Mouse (Mus musculus): ENCODE data around the gene Actbl2. TPM values are rescaled to one million over a fixed set of nuclear protein-coding genes. Genes with fewer than 3 reads are reported as not detected.

The Actbl2 gene
- polyA plus RNA-seq, 1 experiment: 0.05 TPM

- no peak for TF ChIP-seq POLR2A (IDR thresholded peaks at IDR 0.05; ENCODE audit: control insufficient read depth, low read depth, low read length)
- no peak for TF ChIP-seq CTCF (IDR thresholded peaks at IDR 0.05; ENCODE audit: control insufficient read depth, insufficient read depth, insufficient replicate concordance, low read depth, low read length)
- no peak overlapping the region for H3K4me3 ChIP-seq (ENCODE audit: control insufficient read depth, low read depth, low read length)
- no peaks in the 10 kb centered on the region for H3K36me3 ChIP-seq (ENCODE audit: control insufficient read depth, insufficient read depth, low read length)
- H3K4me1 ChIP-seq (ENCODE audit: control insufficient read depth, insufficient read depth, low read length): no peaks in the 10 kb centered on the region
- H3K27me3 ChIP-seq (ENCODE audit: control insufficient read depth, insufficient read depth, low read length): no peaks in the 10 kb centered on the region
- no peak overlapping the region for H3K27ac ChIP-seq (ENCODE audit: control insufficient read depth, insufficient read depth, low read depth, low read length)
Observed at GRCm38 (mm10) chr13:111293478-111293877, 38.7 kb downstream of the Actbl2 start.

GRCm38 (mm10) chr13:111294965-111295494 lies 40.2 kb downstream of the Actbl2 start:
- no peak overlapping the region for H3K27ac ChIP-seq (ENCODE audit: control insufficient read depth, insufficient read depth, low read depth, low read length)
- H3K4me3 ChIP-seq (ENCODE audit: control insufficient read depth, low read depth, low read length): no peak overlapping the region
- no peaks in the 10 kb centered on the region for H3K36me3 ChIP-seq (ENCODE audit: control insufficient read depth, insufficient read depth, low read length)
- H3K27me3 ChIP-seq (ENCODE audit: control insufficient read depth, insufficient read depth, low read length): no peaks in the 10 kb centered on the region
- no peaks in the 10 kb centered on the region for H3K4me1 ChIP-seq (ENCODE audit: control insufficient read depth, insufficient read depth, low read length)
- TF ChIP-seq CTCF (IDR thresholded peaks at IDR 0.05; ENCODE audit: control insufficient read depth, insufficient read depth, insufficient replicate concordance, low read depth, low read length) (no peak), POLR2A (IDR thresholded peaks at IDR 0.05; ENCODE audit: control insufficient read depth, low read depth, low read length) (no peak)

- H3K36me3 ChIP-seq (ENCODE audit: control insufficient read depth, insufficient read depth, low read length): no peaks in the 10 kb centered on the region
- TF ChIP-seq POLR2A (IDR thresholded peaks at IDR 0.05; ENCODE audit: control insufficient read depth, low read depth, low read length): no peak
- TF ChIP-seq CTCF (IDR thresholded peaks at IDR 0.05; ENCODE audit: control insufficient read depth, insufficient read depth, insufficient replicate concordance, low read depth, low read length): no peak
- no peak overlapping the region for H3K27ac ChIP-seq (ENCODE audit: control insufficient read depth, insufficient read depth, low read depth, low read length)
- no peak overlapping the region for H3K4me3 ChIP-seq (ENCODE audit: control insufficient read depth, low read depth, low read length)
- no peaks in the 10 kb centered on the region for H3K27me3 ChIP-seq (ENCODE audit: control insufficient read depth, insufficient read depth, low read length)
- H3K4me1 ChIP-seq (ENCODE audit: control insufficient read depth, insufficient read depth, low read length): no peaks in the 10 kb centered on the region
Observed at GRCm38 (mm10) chr13:111296029-111296428, 41.2 kb downstream of the Actbl2 start.

- Histone ChIP-seq H3K4me1 (ENCODE audit: control insufficient read depth, insufficient read depth, low read length) (no peaks in the 10 kb centered on the region), H3K4me3 (ENCODE audit: control insufficient read depth, low read depth, low read length) (no peak overlapping the region), H3K36me3 (ENCODE audit: control insufficient read depth, insufficient read depth, low read length) (no peaks in the 10 kb centered on the region), H3K27me3 (ENCODE audit: control insufficient read depth, insufficient read depth, low read length) (no peaks in the 10 kb centered on the region), H3K27ac (ENCODE audit: control insufficient read depth, insufficient read depth, low read depth, low read length) (no peak overlapping the region)
- TF ChIP-seq POLR2A (IDR thresholded peaks at IDR 0.05; ENCODE audit: control insufficient read depth, low read depth, low read length): no peak
- TF ChIP-seq CTCF (IDR thresholded peaks at IDR 0.05; ENCODE audit: control insufficient read depth, insufficient read depth, insufficient replicate concordance, low read depth, low read length): no peak
Observed at GRCm38 (mm10) chr13:111297614-111298013, 42.8 kb downstream of the Actbl2 start.

GRCm38 (mm10) chr13:111299145-111299713 lies 44.4 kb downstream of the Actbl2 start:
- H3K4me1 ChIP-seq (ENCODE audit: control insufficient read depth, insufficient read depth, low read length): no peaks in the 10 kb centered on the region
- H3K36me3 ChIP-seq (ENCODE audit: control insufficient read depth, insufficient read depth, low read length): no peaks in the 10 kb centered on the region
- H3K27me3 ChIP-seq (ENCODE audit: control insufficient read depth, insufficient read depth, low read length): no peaks in the 10 kb centered on the region
- TF ChIP-seq CTCF (IDR thresholded peaks at IDR 0.05; ENCODE audit: control insufficient read depth, insufficient read depth, insufficient replicate concordance, low read depth, low read length) (no peak), POLR2A (IDR thresholded peaks at IDR 0.05; ENCODE audit: control insufficient read depth, low read depth, low read length) (no peak)
- H3K4me3 ChIP-seq (ENCODE audit: control insufficient read depth, low read depth, low read length): no peak overlapping the region
- H3K27ac ChIP-seq (ENCODE audit: control insufficient read depth, insufficient read depth, low read depth, low read length): no peak overlapping the region

GRCm38 (mm10) chr13:111300846-111301245 lies 46.0 kb downstream of the Actbl2 start:
- TF ChIP-seq CTCF (IDR thresholded peaks at IDR 0.05; ENCODE audit: control insufficient read depth, insufficient read depth, insufficient replicate concordance, low read depth, low read length) (no peak), POLR2A (IDR thresholded peaks at IDR 0.05; ENCODE audit: control insufficient read depth, low read depth, low read length) (no peak)
- Histone ChIP-seq H3K27ac (ENCODE audit: control insufficient read depth, insufficient read depth, low read depth, low read length) (no peak overlapping the region), H3K36me3 (ENCODE audit: control insufficient read depth, insufficient read depth, low read length) (no peaks in the 10 kb centered on the region), H3K4me3 (ENCODE audit: control insufficient read depth, low read depth, low read length) (no peak overlapping the region), H3K27me3 (ENCODE audit: control insufficient read depth, insufficient read depth, low read length) (no peaks in the 10 kb centered on the region), H3K4me1 (ENCODE audit: control insufficient read depth, insufficient read depth, low read length) (no peaks in the 10 kb centered on the region)

- H3K4me1 ChIP-seq (ENCODE audit: control insufficient read depth, insufficient read depth, low read length): no peaks in the 10 kb centered on the region
- H3K27me3 ChIP-seq (ENCODE audit: control insufficient read depth, insufficient read depth, low read length): no peaks in the 10 kb centered on the region
- H3K36me3 ChIP-seq (ENCODE audit: control insufficient read depth, insufficient read depth, low read length): no peaks in the 10 kb centered on the region
- no peak overlapping the region for H3K4me3 ChIP-seq (ENCODE audit: control insufficient read depth, low read depth, low read length)
- H3K27ac ChIP-seq (ENCODE audit: control insufficient read depth, insufficient read depth, low read depth, low read length): no peak overlapping the region
- TF ChIP-seq CTCF (IDR thresholded peaks at IDR 0.05; ENCODE audit: control insufficient read depth, insufficient read depth, insufficient replicate concordance, low read depth, low read length) (no peak), POLR2A (IDR thresholded peaks at IDR 0.05; ENCODE audit: control insufficient read depth, low read depth, low read length) (no peak)
Observed at GRCm38 (mm10) chr13:111301431-111301830, 46.6 kb downstream of the Actbl2 start.

Measured in testis, adult 2 months (tissue).